Mouse (Mus musculus): ENCODE data around the gene Odf2.

- TF ChIP-seq CTCF (IDR thresholded peaks at IDR 0.05; ENCODE audit: low read depth) (no peak), EP300 (IDR thresholded peaks at IDR 0.05; ENCODE audit: low read depth) (no peak)
Observed at GRCm38 (mm10) chr2:29940826-29941225, 51.8 kb downstream of the Odf2 start.
